Mouse (Mus musculus): ENCODE measurements around the gene Nfx1. TPM values are rescaled to one million over a fixed set of nuclear protein-coding genes. Genes with fewer than 3 reads are reported as not detected.
A peak's percentile ranks its signal among the peaks of the same experiment; 100 is the strongest.

The Nfx1 gene
- total and polyA plus RNA-seq, 2 experiments = 21.5 to 31.6 TPM

GRCm38 (mm10) chr4:40969781-40970591, 720 bp upstream of the Nfx1 start:
- Histone ChIP-seq H3K79me2 (ENCODE audit: control insufficient read depth, insufficient read depth, low read length) (peaks cover 17% of the 10 kb centered on the region), H3K27ac (replicated peaks; ENCODE audit: insufficient read depth, low read depth, low read length) (peak overlapping the region; percentile 97), H3K4me1 (ENCODE audit: control insufficient read depth, insufficient read depth, low read length) (peaks cover 16% of the 10 kb centered on the region), H3K36me3 (ENCODE audit: control insufficient read depth, insufficient read depth, low read length) (peaks cover 7% of the 10 kb centered on the region; the same call in 1 of the 2 replicates), H3K9ac (ENCODE audit: low read depth, low read length) (peak overlapping the region; percentile 91), H3K27me3 (ENCODE audit: control insufficient read depth, insufficient read depth, low read length) (no peaks in the 10 kb centered on the region), H3K4me3 (ENCODE audit: insufficient read depth, low read depth, low read length) (peak overlapping the region; percentile 98)
- no peak for TF ChIP-seq CTCF (IDR thresholded peaks at IDR 0.05; ENCODE audit: low read depth, low read length)
- no peak for TF ChIP-seq POLR2A (IDR thresholded peaks at IDR 0.05; ENCODE audit: extremely low read depth, insufficient read depth, low read length)
- WGBS = 3% methylated on average over 11 of the region's 13 CpGs
- DNase-seq (ENCODE audit: extremely low read depth, low read depth, low spot score) = peak; percentile 59

GRCm38 (mm10) chr4:40970592-40970841, 189 bp upstream of the Nfx1 start:
- no peak for DNase-seq (ENCODE audit: extremely low read depth, low read depth, low spot score)
- Histone ChIP-seq H3K79me2 (ENCODE audit: control insufficient read depth, insufficient read depth, low read length) (peaks cover 17% of the 10 kb centered on the region), H3K27ac (replicated peaks; ENCODE audit: insufficient read depth, low read depth, low read length) (peak overlapping the region; percentile 97), H3K9ac (ENCODE audit: low read depth, low read length) (peak overlapping the region; percentile 91), H3K36me3 (ENCODE audit: control insufficient read depth, insufficient read depth, low read length) (peaks cover 7% of the 10 kb centered on the region; the same call in 1 of the 2 replicates), H3K4me3 (ENCODE audit: insufficient read depth, low read depth, low read length) (peak overlapping the region; percentile 98), H3K27me3 (ENCODE audit: control insufficient read depth, insufficient read depth, low read length) (no peaks in the 10 kb centered on the region), H3K4me1 (ENCODE audit: control insufficient read depth, insufficient read depth, low read length) (peaks cover 20% of the 10 kb centered on the region)
- no peak for TF ChIP-seq POLR2A (IDR thresholded peaks at IDR 0.05; ENCODE audit: extremely low read depth, insufficient read depth, low read length)
- TF ChIP-seq CTCF (IDR thresholded peaks at IDR 0.05; ENCODE audit: low read depth, low read length) = no peak
- 0% methylated on average over 16 of the region's 16 CpGs for WGBS

DNA sequence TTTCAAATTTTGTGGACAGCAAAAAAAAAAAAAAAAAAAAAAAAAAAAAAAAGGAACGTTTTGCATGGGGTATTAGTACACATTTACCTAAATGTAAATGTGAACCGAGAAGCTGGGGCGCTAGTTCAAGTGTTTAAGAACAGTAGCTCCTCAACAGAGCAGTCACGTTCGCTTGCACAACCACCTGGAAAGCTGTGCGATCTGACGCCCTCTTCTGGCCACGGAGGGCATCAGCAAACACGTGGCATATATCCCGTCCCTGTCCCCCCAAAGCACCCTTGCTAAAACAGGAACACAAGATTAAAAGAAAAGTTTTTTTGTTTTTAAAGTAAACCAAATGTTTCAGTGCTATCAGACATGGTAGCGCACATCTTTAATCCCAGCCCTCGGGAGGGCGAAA, 1.0 kb downstream of the Nfx1 start:
- peaks cover 19% of the 10 kb centered on the region for H3K79me2 ChIP-seq (ENCODE audit: control insufficient read depth, insufficient read depth, low read length)
- DNase-seq (ENCODE audit: extremely low read depth, low read depth, low spot score) = peak; percentile 42
- H3K27me3 ChIP-seq (ENCODE audit: control insufficient read depth, insufficient read depth, low read length) = no peaks in the 10 kb centered on the region
- H3K9ac ChIP-seq (ENCODE audit: low read depth, low read length) = peak overlapping the region; percentile 96; the same call in 1 of the 2 replicates
- peak overlapping the region; percentile 98 for H3K4me3 ChIP-seq (ENCODE audit: insufficient read depth, low read depth, low read length)
- WGBS = 20% methylated on average over 13 of the region's 13 CpGs
- peaks cover 3% of the 10 kb centered on the region; the same call in 1 of the 2 replicates for H3K36me3 ChIP-seq (ENCODE audit: control insufficient read depth, insufficient read depth, low read length)
- H3K27ac ChIP-seq (replicated peaks; ENCODE audit: insufficient read depth, low read depth, low read length) = peak overlapping the region; percentile 80
- TF ChIP-seq CTCF (IDR thresholded peaks at IDR 0.05; ENCODE audit: low read depth, low read length) = peak; percentile 85
- no peak for TF ChIP-seq POLR2A (IDR thresholded peaks at IDR 0.05; ENCODE audit: extremely low read depth, insufficient read depth, low read length)
- peaks cover 23% of the 10 kb centered on the region for H3K4me1 ChIP-seq (ENCODE audit: control insufficient read depth, insufficient read depth, low read length)

GRCm38 (mm10) chr4:40974011-40974410, 3.3 kb downstream of the Nfx1 start:
- H3K9ac ChIP-seq (ENCODE audit: low read depth, low read length) = no peak overlapping the region

GRCm38 (mm10) chr4:40975678-40976077, 5.0 kb downstream of the Nfx1 start:
- TF ChIP-seq CTCF (IDR thresholded peaks at IDR 0.05; ENCODE audit: low read depth, low read length) (no peak), POLR2A (IDR thresholded peaks at IDR 0.05; ENCODE audit: extremely low read depth, insufficient read depth, low read length) (no peak)
- 28% methylated on average over 3 of the region's 3 CpGs for WGBS
- Histone ChIP-seq H3K9ac (ENCODE audit: low read depth, low read length) (peak overlapping the region; percentile 48), H3K4me3 (ENCODE audit: insufficient read depth, low read depth, low read length) (no peak overlapping the region), H3K4me1 (ENCODE audit: control insufficient read depth, insufficient read depth, low read length) (peaks cover 26% of the 10 kb centered on the region), H3K36me3 (ENCODE audit: control insufficient read depth, insufficient read depth, low read length) (peaks cover 29% of the 10 kb centered on the region), H3K27ac (replicated peaks; ENCODE audit: insufficient read depth, low read depth, low read length) (peak overlapping the region; percentile 96), H3K79me2 (ENCODE audit: control insufficient read depth, insufficient read depth, low read length) (peaks cover 28% of the 10 kb centered on the region), H3K27me3 (ENCODE audit: control insufficient read depth, insufficient read depth, low read length) (no peaks in the 10 kb centered on the region)
- peak; percentile 98 for DNase-seq (ENCODE audit: extremely low read depth, low read depth, low spot score)

More at GRCm38 (mm10) chr4:40974011-40974410, 3.3 kb downstream of the Nfx1 start:
- Histone ChIP-seq H3K4me1 (ENCODE audit: control insufficient read depth, insufficient read depth, low read length) (peaks cover 27% of the 10 kb centered on the region), H3K4me3 (ENCODE audit: insufficient read depth, low read depth, low read length) (no peak overlapping the region), H3K27me3 (ENCODE audit: control insufficient read depth, insufficient read depth, low read length) (no peaks in the 10 kb centered on the region), H3K79me2 (ENCODE audit: control insufficient read depth, insufficient read depth, low read length) (peaks cover 24% of the 10 kb centered on the region), H3K27ac (replicated peaks; ENCODE audit: insufficient read depth, low read depth, low read length) (no peak overlapping the region), H3K36me3 (ENCODE audit: control insufficient read depth, insufficient read depth, low read length) (peaks cover 14% of the 10 kb centered on the region)
- no peak for DNase-seq (ENCODE audit: extremely low read depth, low read depth, low spot score)
- WGBS = 35% methylated on average over 1 of the region's 1 CpGs
- no peak for TF ChIP-seq CTCF (IDR thresholded peaks at IDR 0.05; ENCODE audit: low read depth, low read length)
- TF ChIP-seq POLR2A (IDR thresholded peaks at IDR 0.05; ENCODE audit: extremely low read depth, insufficient read depth, low read length) = no peak

DNA sequence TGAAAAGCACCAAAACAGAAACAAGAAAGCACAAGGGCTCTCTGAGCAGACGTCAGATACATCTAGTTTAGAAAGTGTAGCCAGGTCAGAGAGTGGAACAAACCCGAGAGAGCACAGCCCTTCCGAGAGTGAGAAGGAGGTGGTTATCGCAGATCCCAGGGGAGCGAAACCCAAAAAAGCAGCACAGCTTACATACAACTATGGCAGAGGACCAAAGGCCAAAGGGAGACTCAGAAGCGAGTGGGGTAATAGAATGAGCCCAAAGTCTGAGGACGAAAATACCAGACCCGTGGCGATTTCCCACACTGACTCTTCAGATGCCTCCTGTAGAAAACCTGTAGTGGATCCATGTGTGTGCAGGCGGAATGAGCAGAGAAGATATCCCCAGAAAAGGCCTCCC, 5.9 kb downstream of the Nfx1 start:
- Histone ChIP-seq H3K27ac (replicated peaks; ENCODE audit: insufficient read depth, low read depth, low read length) (peak overlapping the region; percentile 82), H3K36me3 (ENCODE audit: control insufficient read depth, insufficient read depth, low read length) (peaks cover 34% of the 10 kb centered on the region), H3K27me3 (ENCODE audit: control insufficient read depth, insufficient read depth, low read length) (no peaks in the 10 kb centered on the region), H3K79me2 (ENCODE audit: control insufficient read depth, insufficient read depth, low read length) (peaks cover 24% of the 10 kb centered on the region), H3K9ac (ENCODE audit: low read depth, low read length) (peak overlapping the region; percentile 28; the same call in 1 of the 2 replicates), H3K4me1 (ENCODE audit: control insufficient read depth, insufficient read depth, low read length) (peaks cover 26% of the 10 kb centered on the region), H3K4me3 (ENCODE audit: insufficient read depth, low read depth, low read length) (no peak overlapping the region)
- peak; percentile 72 for DNase-seq (ENCODE audit: extremely low read depth, low read depth, low spot score)
- no peak for TF ChIP-seq POLR2A (IDR thresholded peaks at IDR 0.05; ENCODE audit: extremely low read depth, insufficient read depth, low read length)
- TF ChIP-seq CTCF (IDR thresholded peaks at IDR 0.05; ENCODE audit: low read depth, low read length) = no peak
- 40% methylated on average over 10 of the region's 10 CpGs for WGBS
